Mouse (Mus musculus): Measurements from ENCODE around the gene Creb5. TPM values are rescaled to one million over a fixed set of nuclear protein-coding genes. Genes with fewer than 3 reads are reported as not detected.

Creb5 gene
- polyA plus RNA-seq, 1 experiment from 2014 or later = 4.2 TPM

DNA sequence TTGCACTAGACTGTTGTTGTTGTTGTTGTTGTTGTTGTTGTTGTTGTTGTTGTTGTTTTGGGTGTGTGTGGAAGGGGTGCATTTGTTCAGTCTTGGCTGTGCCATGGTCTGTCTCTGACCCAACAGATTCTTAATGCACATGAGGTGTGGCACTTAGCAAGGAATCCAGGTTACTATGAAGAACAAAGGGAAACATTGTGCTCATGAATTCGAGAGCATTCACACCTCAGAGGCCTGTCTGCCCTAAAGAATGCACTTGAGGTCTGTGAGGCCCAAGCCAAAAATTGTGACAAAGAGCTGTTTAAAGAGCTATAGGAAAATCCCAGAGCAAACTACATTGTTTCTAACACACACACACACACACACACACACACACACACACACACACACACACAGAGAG, 377.7 kb downstream of the Creb5 start:
- no peak for ATAC-seq (ENCODE audit: low FRiP score, low TSS enrichment)
- Histone ChIP-seq H3K27ac (ENCODE audit: low read depth, low read length) (no peak overlapping the region), H3K27me3 (ENCODE audit: control insufficient read depth, insufficient read depth, low read length) (no peaks in the 10 kb centered on the region)

DNA sequence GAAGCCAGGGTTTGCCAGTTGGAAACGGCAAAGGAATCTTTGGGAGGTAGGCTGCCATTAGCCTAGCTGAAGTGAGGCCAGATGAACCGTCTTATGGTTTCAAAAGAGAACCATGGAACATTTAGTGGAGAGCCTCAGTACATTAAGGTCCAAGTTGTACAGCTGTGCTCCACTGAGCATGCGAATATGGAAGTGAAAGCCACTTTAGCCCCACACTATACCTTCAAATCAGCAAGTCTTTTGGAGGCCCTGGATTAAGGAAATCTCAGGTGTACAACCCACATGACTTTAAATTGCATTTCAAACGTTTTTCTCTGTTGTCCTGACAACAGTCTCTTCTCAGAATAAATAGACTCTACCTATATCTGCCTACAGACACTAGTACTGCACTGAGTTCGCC, 379.4 kb downstream of the Creb5 start:
- Histone ChIP-seq H3K27ac (ENCODE audit: low read depth, low read length) (no peak overlapping the region), H3K36me3 (ENCODE audit: control insufficient read depth, insufficient read depth, low read length) (no peaks in the 10 kb centered on the region), H3K4me3 (ENCODE audit: low read length) (no peak overlapping the region), H3K9me3 (ENCODE audit: control insufficient read depth, low read length) (no peaks in the 10 kb centered on the region), H3K9ac (ENCODE audit: low read depth, low read length) (no peak overlapping the region), H3K27me3 (ENCODE audit: control insufficient read depth, insufficient read depth, low read length) (no peaks in the 10 kb centered on the region), H3K4me2 (replicated peaks; ENCODE audit: low read depth, low read length) (no peak overlapping the region), H3K4me1 (ENCODE audit: control insufficient read depth, insufficient read depth, low read length) (0 out of 2 replicates have a peak, but pooled peaks cover 5% of the 10 kb centered on the region)
- 76% methylated on average over 5 of the region's 5 CpGs for WGBS
- no peak for ATAC-seq (ENCODE audit: low FRiP score, low TSS enrichment)

More for the DNA sequence above, 377.7 kb downstream of the Creb5 start:
- H3K4me1 ChIP-seq (ENCODE audit: control insufficient read depth, insufficient read depth, low read length) = 0 out of 2 replicates have a peak, but pooled peaks cover 5% of the 10 kb centered on the region
- H3K4me3 ChIP-seq (ENCODE audit: low read length) = no peak overlapping the region
- no peak overlapping the region for H3K4me2 ChIP-seq (replicated peaks; ENCODE audit: low read depth, low read length)
- WGBS = 24% methylated on average over 1 of the region's 1 CpGs
- no peaks in the 10 kb centered on the region for H3K36me3 ChIP-seq (ENCODE audit: control insufficient read depth, insufficient read depth, low read length)
- H3K9me3 ChIP-seq (ENCODE audit: control insufficient read depth, low read length) = no peaks in the 10 kb centered on the region
- no peak overlapping the region for H3K9ac ChIP-seq (ENCODE audit: low read depth, low read length)

DNA sequence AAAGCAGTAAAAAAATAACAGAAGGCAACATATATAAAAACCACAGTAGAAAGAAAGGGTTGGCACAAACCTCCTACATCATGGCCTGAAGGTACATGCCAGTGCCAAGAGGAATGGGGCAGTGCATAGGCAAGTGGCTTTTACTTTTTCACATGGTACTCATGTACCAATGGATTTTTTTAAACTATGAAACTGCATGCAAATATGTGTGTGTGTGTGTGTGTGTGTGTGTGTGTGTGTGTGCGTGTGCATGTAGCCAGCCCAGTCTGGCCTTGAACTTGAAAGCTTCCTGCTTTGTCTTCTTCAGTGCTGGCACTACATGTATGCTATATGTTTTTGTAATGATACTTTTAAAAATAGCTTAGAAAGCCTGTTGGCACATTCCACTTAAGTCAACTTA, 391.2 kb downstream of the Creb5 start:
- H3K4me3 ChIP-seq (ENCODE audit: low read length) = no peak overlapping the region

DNA sequence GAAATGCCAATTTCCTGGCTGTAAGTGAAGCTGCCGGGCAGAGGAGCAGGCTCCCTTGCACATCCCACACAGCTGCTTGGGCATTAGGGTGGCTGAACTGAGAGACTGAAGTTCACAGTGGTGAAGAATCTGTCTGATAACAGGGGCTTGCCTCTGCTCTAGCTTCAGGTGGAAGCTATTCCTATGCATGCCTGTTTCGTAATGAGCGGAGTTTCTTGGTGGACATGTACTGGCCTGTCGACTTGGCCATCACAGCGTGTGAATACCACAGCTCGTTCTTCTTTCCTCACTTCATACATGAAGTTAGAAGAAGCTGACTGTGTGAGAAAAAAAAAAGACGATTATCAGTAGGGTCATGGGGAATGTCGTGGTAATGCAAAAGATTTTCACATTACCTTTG, 393.0 kb downstream of the Creb5 start:
- Histone ChIP-seq H3K4me1 (ENCODE audit: control insufficient read depth, insufficient read depth, low read length) (no peaks in the 10 kb centered on the region), H3K9ac (ENCODE audit: low read depth, low read length) (no peak overlapping the region), H3K36me3 (ENCODE audit: control insufficient read depth, insufficient read depth, low read length) (no peaks in the 10 kb centered on the region), H3K27me3 (ENCODE audit: control insufficient read depth, insufficient read depth, low read length) (no peaks in the 10 kb centered on the region), H3K9me3 (ENCODE audit: control insufficient read depth, low read length) (no peaks in the 10 kb centered on the region), H3K4me3 (ENCODE audit: low read length) (no peak overlapping the region), H3K27ac (ENCODE audit: low read depth, low read length) (no peak overlapping the region), H3K4me2 (replicated peaks; ENCODE audit: low read depth, low read length) (no peak overlapping the region)
- no peak for ATAC-seq (ENCODE audit: low FRiP score, low TSS enrichment)
- 91% methylated on average over 8 of the region's 8 CpGs for WGBS

More for the DNA sequence above, 391.2 kb downstream of the Creb5 start:
- Histone ChIP-seq H3K9me3 (ENCODE audit: control insufficient read depth, low read length) (no peaks in the 10 kb centered on the region), H3K4me2 (replicated peaks; ENCODE audit: low read depth, low read length) (no peak overlapping the region), H3K36me3 (ENCODE audit: control insufficient read depth, insufficient read depth, low read length) (no peaks in the 10 kb centered on the region), H3K27me3 (ENCODE audit: control insufficient read depth, insufficient read depth, low read length) (no peaks in the 10 kb centered on the region), H3K4me1 (ENCODE audit: control insufficient read depth, insufficient read depth, low read length) (no peaks in the 10 kb centered on the region), H3K9ac (ENCODE audit: low read depth, low read length) (no peak overlapping the region), H3K27ac (ENCODE audit: low read depth, low read length) (no peak overlapping the region)
- ATAC-seq (ENCODE audit: low FRiP score, low TSS enrichment) = no peak
- WGBS = 100% methylated on average over 1 of the region's 1 CpGs

DNA sequence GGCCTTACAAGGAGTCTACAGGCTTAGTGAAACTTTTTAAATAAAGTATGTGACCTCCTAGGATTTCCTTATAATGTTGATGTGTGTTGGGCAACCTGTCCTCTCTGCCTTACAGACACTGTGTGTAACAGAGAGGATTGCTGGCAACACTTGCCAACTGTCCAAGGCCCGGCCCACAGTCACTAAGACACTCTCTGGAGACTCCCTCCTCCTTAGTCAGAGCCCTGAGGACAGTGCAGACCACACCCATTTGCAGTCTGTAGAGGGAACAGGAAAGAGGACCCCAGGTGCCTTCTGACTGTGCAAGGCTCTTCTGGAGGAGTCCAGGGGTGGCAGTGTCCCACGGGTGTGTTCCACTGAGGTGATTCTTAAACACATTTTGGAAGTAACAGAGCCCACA, 397.3 kb downstream of the Creb5 start:
- WGBS = 72% methylated on average over 2 of the region's 2 CpGs
- Histone ChIP-seq H3K9me3 (ENCODE audit: control insufficient read depth, low read length) (no peaks in the 10 kb centered on the region), H3K27me3 (ENCODE audit: control insufficient read depth, insufficient read depth, low read length) (no peaks in the 10 kb centered on the region), H3K27ac (ENCODE audit: low read depth, low read length) (no peak overlapping the region), H3K36me3 (ENCODE audit: control insufficient read depth, insufficient read depth, low read length) (no peaks in the 10 kb centered on the region), H3K9ac (ENCODE audit: low read depth, low read length) (no peak overlapping the region), H3K4me3 (ENCODE audit: low read length) (no peak overlapping the region), H3K4me1 (ENCODE audit: control insufficient read depth, insufficient read depth, low read length) (no peaks in the 10 kb centered on the region), H3K4me2 (replicated peaks; ENCODE audit: low read depth, low read length) (no peak overlapping the region)
- no peak for ATAC-seq (ENCODE audit: low FRiP score, low TSS enrichment)

DNA sequence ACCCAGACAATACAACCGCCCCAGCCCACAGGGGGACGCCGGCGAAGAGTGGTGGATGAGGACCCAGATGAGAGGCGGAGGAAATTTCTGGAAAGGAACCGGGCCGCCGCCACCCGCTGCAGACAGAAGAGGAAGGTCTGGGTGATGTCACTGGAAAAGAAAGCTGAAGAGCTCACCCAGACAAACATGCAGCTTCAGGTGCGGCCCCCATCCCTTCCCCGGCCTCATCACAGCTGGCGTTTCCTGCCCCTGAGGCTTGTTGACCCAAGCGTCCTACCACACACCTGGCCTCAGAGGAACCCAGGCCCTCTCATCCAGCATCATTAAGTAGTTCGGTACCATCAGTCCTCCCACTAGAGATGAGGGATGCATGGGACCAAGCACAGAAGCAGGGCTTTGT, 398.3 kb downstream of the Creb5 start:
- Histone ChIP-seq H3K9me3 (ENCODE audit: control insufficient read depth, low read length) (no peaks in the 10 kb centered on the region), H3K27ac (ENCODE audit: low read depth, low read length) (no peak overlapping the region), H3K4me3 (ENCODE audit: low read length) (no peak overlapping the region), H3K4me2 (replicated peaks; ENCODE audit: low read depth, low read length) (no peak overlapping the region), H3K36me3 (ENCODE audit: control insufficient read depth, insufficient read depth, low read length) (no peaks in the 10 kb centered on the region), H3K4me1 (ENCODE audit: control insufficient read depth, insufficient read depth, low read length) (no peaks in the 10 kb centered on the region), H3K27me3 (ENCODE audit: control insufficient read depth, insufficient read depth, low read length) (no peaks in the 10 kb centered on the region), H3K9ac (ENCODE audit: low read depth, low read length) (no peak overlapping the region)
- ATAC-seq (ENCODE audit: low FRiP score, low TSS enrichment) = no peak
- WGBS = 91% methylated on average over 14 of the region's 14 CpGs

DNA sequence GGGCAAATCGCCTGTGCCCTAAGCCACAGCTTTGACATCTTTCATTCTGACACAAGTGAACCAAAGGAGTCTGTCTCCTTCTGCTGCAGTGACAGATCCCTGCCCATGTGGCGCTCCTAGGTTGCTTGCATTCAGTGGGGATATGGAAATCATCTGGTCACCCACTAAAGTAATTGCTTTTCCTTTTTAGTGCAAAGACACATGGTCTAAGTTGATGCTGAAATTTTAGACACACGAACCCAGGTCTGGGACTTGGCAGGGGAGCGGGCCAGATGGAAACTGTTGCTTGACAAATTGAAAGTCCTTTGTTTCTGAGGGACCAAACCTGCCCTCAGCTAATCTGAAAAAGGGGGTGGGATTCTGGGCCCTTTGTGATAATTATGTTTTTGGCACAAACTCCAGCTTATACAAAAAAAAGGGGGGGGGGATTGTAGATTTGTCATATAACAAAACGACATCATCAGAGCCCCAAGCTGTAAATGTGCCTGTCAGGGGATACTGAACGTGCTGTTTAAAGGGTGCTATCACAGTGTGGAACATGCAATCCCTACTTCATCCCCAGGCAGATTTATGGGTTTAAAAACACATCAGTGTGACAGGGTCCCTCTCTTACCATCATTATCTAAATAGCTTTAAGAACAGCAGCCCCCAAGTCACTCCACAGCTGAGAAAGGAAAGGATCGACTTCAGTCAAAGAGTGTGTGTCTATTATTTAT, 401.9 kb downstream of the Creb5 start:
- 29% methylated on average over 7 of the region's 7 CpGs for WGBS
- Histone ChIP-seq H3K36me3 (ENCODE audit: control insufficient read depth, insufficient read depth, low read length) (no peaks in the 10 kb centered on the region), H3K4me2 (replicated peaks; ENCODE audit: low read depth, low read length) (no peak overlapping the region), H3K27me3 (ENCODE audit: control insufficient read depth, insufficient read depth, low read length) (no peaks in the 10 kb centered on the region), H3K4me1 (ENCODE audit: control insufficient read depth, insufficient read depth, low read length) (no peaks in the 10 kb centered on the region), H3K4me3 (ENCODE audit: low read length) (no peak overlapping the region), H3K9me3 (ENCODE audit: control insufficient read depth, low read length) (no peaks in the 10 kb centered on the region), H3K27ac (ENCODE audit: low read depth, low read length) (no peak overlapping the region), H3K9ac (ENCODE audit: low read depth, low read length) (no peak overlapping the region)
- no peak for ATAC-seq (ENCODE audit: low FRiP score, low TSS enrichment)

DNA sequence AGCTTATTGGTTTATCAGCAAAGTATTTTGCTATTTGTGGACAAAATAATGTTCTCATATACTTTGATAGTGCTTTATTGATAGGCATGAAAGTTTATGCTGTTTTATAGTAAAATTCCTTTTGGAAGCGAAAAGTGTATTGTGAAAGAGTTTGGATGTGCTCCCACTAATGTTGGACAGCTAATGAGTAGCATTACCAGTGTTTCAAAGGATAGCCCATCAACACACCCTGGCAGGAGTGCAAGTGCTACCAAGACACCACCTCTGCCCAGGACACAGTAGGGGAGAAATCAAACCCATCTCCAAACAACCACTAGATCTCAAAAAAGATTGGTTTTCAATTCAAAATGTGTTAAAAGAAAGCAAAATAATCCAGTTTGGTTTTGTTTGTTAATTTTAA, 403.9 kb downstream of the Creb5 start:
- no peak overlapping the region for H3K9ac ChIP-seq (ENCODE audit: low read depth, low read length)
- 95% methylated on average over 1 of the region's 1 CpGs for WGBS
- H3K4me3 ChIP-seq (ENCODE audit: low read length) = no peak overlapping the region
- H3K27ac ChIP-seq (ENCODE audit: low read depth, low read length) = no peak overlapping the region
- no peak for ATAC-seq (ENCODE audit: low FRiP score, low TSS enrichment)
- H3K36me3 ChIP-seq (ENCODE audit: control insufficient read depth, insufficient read depth, low read length) = no peaks in the 10 kb centered on the region
- no peaks in the 10 kb centered on the region for H3K9me3 ChIP-seq (ENCODE audit: control insufficient read depth, low read length)
- no peak overlapping the region for H3K4me2 ChIP-seq (replicated peaks; ENCODE audit: low read depth, low read length)
- H3K27me3 ChIP-seq (ENCODE audit: control insufficient read depth, insufficient read depth, low read length) = no peaks in the 10 kb centered on the region
- H3K4me1 ChIP-seq (ENCODE audit: control insufficient read depth, insufficient read depth, low read length) = no peaks in the 10 kb centered on the region

DNA sequence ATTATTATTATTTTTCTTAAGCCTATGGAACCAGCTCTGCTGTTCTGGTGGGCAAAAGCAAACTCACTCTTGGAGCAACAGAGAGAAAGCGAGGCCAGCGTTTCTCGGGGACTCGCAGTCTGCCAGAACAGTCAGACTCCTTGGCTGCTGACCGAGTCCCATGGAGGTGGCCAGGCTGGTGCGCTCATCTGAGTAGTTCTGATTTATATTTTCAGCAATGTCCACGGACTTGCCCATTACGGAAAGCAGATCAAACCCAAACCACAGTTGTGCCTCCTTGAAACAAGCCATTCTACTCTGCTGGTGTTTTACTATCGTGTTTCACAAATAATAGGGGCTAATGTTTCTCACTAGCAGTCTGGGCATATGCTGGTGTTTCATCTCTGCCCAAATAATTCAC, 408.1 kb downstream of the Creb5 start:
- 66% methylated on average over 9 of the region's 9 CpGs for WGBS
- Histone ChIP-seq H3K4me1 (ENCODE audit: control insufficient read depth, insufficient read depth, low read length) (no peaks in the 10 kb centered on the region), H3K27me3 (ENCODE audit: control insufficient read depth, insufficient read depth, low read length) (no peaks in the 10 kb centered on the region), H3K9me3 (ENCODE audit: control insufficient read depth, low read length) (no peaks in the 10 kb centered on the region), H3K36me3 (ENCODE audit: control insufficient read depth, insufficient read depth, low read length) (no peaks in the 10 kb centered on the region), H3K4me2 (replicated peaks; ENCODE audit: low read depth, low read length) (no peak overlapping the region), H3K9ac (ENCODE audit: low read depth, low read length) (no peak overlapping the region), H3K4me3 (ENCODE audit: low read length) (no peak overlapping the region), H3K27ac (ENCODE audit: low read depth, low read length) (no peak overlapping the region)
- ATAC-seq (ENCODE audit: low FRiP score, low TSS enrichment) = no peak

Data from kidney, embryonic 14.5 days (tissue).